Mouse (Mus musculus) left cerebral cortex, adult 2 months (tissue): ENCODE results near the gene Dnaaf5. TPM values are rescaled to one million over a fixed set of nuclear protein-coding genes. Genes with fewer than 3 reads are reported as not detected.
A peak's percentile ranks its signal among the peaks of the same experiment; 100 is the strongest.

ENCODE experiments used
- DNase-seq, 2 experiments: peaks; one replicate each; pipeline ENCODE4 v3.0.0; 2021 to 2022; ENCODE audit warnings: low spot score in 2 of 2, mixed read lengths in 1 of 2; ENCODE audit errors: extremely low spot score in 1 of 2
- H3K27ac ChIP-seq: fragments of 200-600 bp; 2 replicates; pipeline ENCODE4 v1.8.1; 2022
- H3K4me3 ChIP-seq: fragments of 200-600 bp; 2 replicates; pipeline ENCODE4 v1.8.1; 2022
- CTCF ChIP-seq: fragments of 200-600 bp; IDR thresholded peaks from 2 replicates; pipeline ENCODE4 v1.8.1; 2022; ENCODE audit warnings: antibody characterized with exemption, mild to moderate bottlenecking, moderate library complexity
- intact Hi-C: fragments of 180-260 bp; cut with DNase I; formaldehyde crosslinking; loops from one replicate; pipeline ENCODE4 v1.15.1; 2025
- total RNA-seq, 2 experiments: library from RNA; stranded (reverse); gene quantifications; 2 replicates each; pipeline ENCODE4 v1.2.3; 2021

Gene Dnaaf5
- total RNA-seq, 2 experiments from 2014 or later: 7.4 to 8.2 TPM

- Histone ChIP-seq H3K27ac (no peak overlapping the region), H3K4me3 (no peak overlapping the region)
- intact Hi-C loops: loop anchor here (5.0 kb wide), 2 partner anchors 58 to 178 kb away; partner anchors contain the start of gene Pdgfa
- no peak for DNase-seq
- no peak for TF ChIP-seq CTCF
Measured at GRCm38 (mm10) chr5:139174556-139175547, 24.8 kb downstream of the Dnaaf5 start.

GRCm38 (mm10) chr5:139178895-139179631 is 29.0 kb downstream of the Dnaaf5 start:
- Histone ChIP-seq H3K4me3 (no peak overlapping the region), H3K27ac (no peak overlapping the region)
- peak; percentile 78 to 83 for DNase-seq
- TF ChIP-seq CTCF: peak; percentile 83
- intact Hi-C loops: loop anchor here (1.0 to 5.0 kb wide), 4 partner anchors 62 to 331 kb away; partner anchors contain the start of gene Pdgfa

- intact Hi-C loops: no loop called here
- TF ChIP-seq CTCF: no peak
- no peak overlapping the region for H3K27ac ChIP-seq
- H3K4me3 ChIP-seq: no peak overlapping the region
- no peak for DNase-seq
Measured at GRCm38 (mm10) chr5:139183131-139183530, 33.1 kb downstream of the Dnaaf5 start.

- no peak for DNase-seq
- no peak for TF ChIP-seq CTCF
- Histone ChIP-seq H3K27ac (no peak overlapping the region), H3K4me3 (no peak overlapping the region)
- intact Hi-C loops: no loop called here
Measured at GRCm38 (mm10) chr5:139183601-139184000, 33.6 kb downstream of the Dnaaf5 start.

- no peak overlapping the region for H3K4me3 ChIP-seq
- DNase-seq: no peak
- TF ChIP-seq CTCF: no peak
- no peak overlapping the region for H3K27ac ChIP-seq
- intact Hi-C loops: no loop called here
Measured at GRCm38 (mm10) chr5:139184897-139185296, 34.9 kb downstream of the Dnaaf5 start.

GRCm38 (mm10) chr5:139189726-139190125 is 39.7 kb downstream of the Dnaaf5 start:
- peak overlapping the region; percentile 75 for H3K27ac ChIP-seq
- intact Hi-C loops: no loop called here
- TF ChIP-seq CTCF: no peak
- DNase-seq: no peak
- no peak overlapping the region for H3K4me3 ChIP-seq

GRCm38 (mm10) chr5:139190958-139191357 is 40.9 kb downstream of the Dnaaf5 start:
- no peak for DNase-seq
- H3K4me3 ChIP-seq: no peak overlapping the region
- H3K27ac ChIP-seq: peak overlapping the region; percentile 75
- intact Hi-C loops: no loop called here
- TF ChIP-seq CTCF: no peak

- intact Hi-C loops: no loop called here
- no peak for DNase-seq
- H3K4me3 ChIP-seq: no peak overlapping the region
- TF ChIP-seq CTCF: no peak
- H3K27ac ChIP-seq: no peak overlapping the region
Measured at GRCm38 (mm10) chr5:139198779-139199178, 48.8 kb downstream of the Dnaaf5 start.

GRCm38 (mm10) chr5:139199636-139199994 is 49.6 kb downstream of the Dnaaf5 start:
- DNase-seq: no peak
- peak overlapping the region; percentile 97 for H3K4me3 ChIP-seq
- intact Hi-C loops: no loop called here
- no peak for TF ChIP-seq CTCF
- H3K27ac ChIP-seq: peak overlapping the region; percentile 90

GRCm38 (mm10) chr5:139199995-139200769 is 50.2 kb downstream of the Dnaaf5 start, which contains the start of gene Sun1:
Gene Sun1 (plus strand): TSS chr5:139200637.
- intact Hi-C loops: loop anchor here (2.0 to 5.0 kb wide), 2 partner anchors 53 to 122 kb away; partner anchors contain the start of gene Get4
- Histone ChIP-seq H3K4me3 (peak within 1 kb of the TSS; percentile 97), H3K27ac (peak within 1 kb of the TSS; percentile 91)
- DNase-seq: peak; percentile 98
- no peak for TF ChIP-seq CTCF
